Mouse (Mus musculus): Measurements from ENCODE around the gene P2ry2. TPM values are rescaled to one million over a fixed set of nuclear protein-coding genes. Genes with fewer than 3 reads are reported as not detected.

The P2ry2 gene
- polyA plus RNA-seq, 1 experiment from 2014 or later: 0.11 TPM

- Histone ChIP-seq H3K9ac (replicated peaks) (no peak overlapping the region), H3K4me2 (replicated peaks) (no peak overlapping the region), H3K9me3 (no peaks in the 10 kb centered on the region), H3K4me3 (no peak overlapping the region), H3K4me1 (peaks cover 9% of the 10 kb centered on the region), H3K36me3 (no peaks in the 10 kb centered on the region), H3K27me3 (peaks cover 9% of the 10 kb centered on the region; the same call in 1 of the 2 replicates), H3K27ac (replicated peaks) (no peak overlapping the region)
- no peak for ATAC-seq (replicated peaks)
- 41% methylated on average over 3 of the region's 3 CpGs for WGBS
Observed at GRCm38 (mm10) chr7:100972875-100973274, 39.8 kb downstream of the P2ry2 start.

- Histone ChIP-seq H3K9ac (replicated peaks) (no peak overlapping the region), H3K9me3 (no peaks in the 10 kb centered on the region), H3K36me3 (no peaks in the 10 kb centered on the region), H3K4me3 (no peak overlapping the region), H3K4me1 (peaks cover 2% of the 10 kb centered on the region), H3K27ac (replicated peaks) (no peak overlapping the region), H3K27me3 (peaks cover 5% of the 10 kb centered on the region; the same call in 1 of the 2 replicates), H3K4me2 (replicated peaks) (no peak overlapping the region)
- no peak for ATAC-seq (replicated peaks)
- WGBS: 81% methylated on average over 10 of the region's 10 CpGs
Observed at GRCm38 (mm10) chr7:100968874-100969659, 43.6 kb downstream of the P2ry2 start.

- no peaks in the 10 kb centered on the region for H3K9me3 ChIP-seq
- no peak overlapping the region for H3K27ac ChIP-seq (replicated peaks)
- ATAC-seq (replicated peaks): no peak
- no peak overlapping the region for H3K4me2 ChIP-seq (replicated peaks)
- H3K9ac ChIP-seq (replicated peaks): no peak overlapping the region
- H3K36me3 ChIP-seq: no peaks in the 10 kb centered on the region
- peaks cover 3% of the 10 kb centered on the region; the same call in 1 of the 2 replicates for H3K27me3 ChIP-seq
- 80% methylated on average over 6 of the region's 6 CpGs for WGBS
- no peak overlapping the region for H3K4me3 ChIP-seq
- no peaks in the 10 kb centered on the region for H3K4me1 ChIP-seq
Observed at GRCm38 (mm10) chr7:100968376-100968775, 44.3 kb downstream of the P2ry2 start.

GRCm38 (mm10) chr7:100967850-100968249 is 44.8 kb downstream of the P2ry2 start:
- H3K27me3 ChIP-seq: no peaks in the 10 kb centered on the region
- no peak for ATAC-seq (replicated peaks)
- H3K4me2 ChIP-seq (replicated peaks): no peak overlapping the region
- H3K4me1 ChIP-seq: no peaks in the 10 kb centered on the region
- no peak overlapping the region for H3K9ac ChIP-seq (replicated peaks)
- 82% methylated on average over 9 of the region's 9 CpGs for WGBS
- H3K27ac ChIP-seq (replicated peaks): no peak overlapping the region
- H3K36me3 ChIP-seq: no peaks in the 10 kb centered on the region
- no peaks in the 10 kb centered on the region for H3K9me3 ChIP-seq
- no peak overlapping the region for H3K4me3 ChIP-seq

- 72% methylated on average over 7 of the region's 7 CpGs for WGBS
Observed at GRCm38 (mm10) chr7:100966014-100966413, 46.7 kb downstream of the P2ry2 start.

GRCm38 (mm10) chr7:100965079-100965478 is 47.6 kb downstream of the P2ry2 start:
- H3K27ac ChIP-seq (replicated peaks): no peak overlapping the region
- H3K9ac ChIP-seq (replicated peaks): no peak overlapping the region
- WGBS: 33% methylated on average over 4 of the region's 4 CpGs
- H3K36me3 ChIP-seq: no peaks in the 10 kb centered on the region
- ATAC-seq (replicated peaks): peak; percentile 23; the same call in 1 of the 2 replicates
- H3K4me2 ChIP-seq (replicated peaks): no peak overlapping the region
- no peaks in the 10 kb centered on the region for H3K4me1 ChIP-seq
- no peaks in the 10 kb centered on the region for H3K27me3 ChIP-seq
- no peaks in the 10 kb centered on the region for H3K9me3 ChIP-seq
- no peak overlapping the region for H3K4me3 ChIP-seq

More at GRCm38 (mm10) chr7:100966014-100966413, 46.7 kb downstream of the P2ry2 start:
- Histone ChIP-seq H3K4me1 (no peaks in the 10 kb centered on the region), H3K36me3 (no peaks in the 10 kb centered on the region), H3K27ac (replicated peaks) (no peak overlapping the region), H3K9me3 (no peaks in the 10 kb centered on the region), H3K4me3 (no peak overlapping the region), H3K9ac (replicated peaks) (no peak overlapping the region), H3K27me3 (no peaks in the 10 kb centered on the region), H3K4me2 (replicated peaks) (no peak overlapping the region)
- ATAC-seq (replicated peaks): no peak

- Histone ChIP-seq H3K27ac (replicated peaks) (no peak overlapping the region), H3K4me1 (no peaks in the 10 kb centered on the region), H3K9me3 (no peaks in the 10 kb centered on the region), H3K4me2 (replicated peaks) (no peak overlapping the region), H3K4me3 (no peak overlapping the region), H3K36me3 (no peaks in the 10 kb centered on the region), H3K27me3 (no peaks in the 10 kb centered on the region), H3K9ac (replicated peaks) (no peak overlapping the region)
- no peak for ATAC-seq (replicated peaks)
- 59% methylated on average over 6 of the region's 6 CpGs for WGBS
Observed at GRCm38 (mm10) chr7:100964242-100964641, 48.4 kb downstream of the P2ry2 start.

- Histone ChIP-seq H3K4me1 (no peaks in the 10 kb centered on the region), H3K4me2 (replicated peaks) (no peak overlapping the region), H3K4me3 (no peak overlapping the region), H3K9me3 (no peaks in the 10 kb centered on the region), H3K27me3 (no peaks in the 10 kb centered on the region), H3K27ac (replicated peaks) (no peak overlapping the region), H3K36me3 (no peaks in the 10 kb centered on the region), H3K9ac (replicated peaks) (no peak overlapping the region)
- 62% methylated on average over 8 of the region's 8 CpGs for WGBS
- no peak for ATAC-seq (replicated peaks)
Observed at GRCm38 (mm10) chr7:100963381-100963780, 49.3 kb downstream of the P2ry2 start.

GRCm38 (mm10) chr7:100961146-100961545 is 51.5 kb downstream of the P2ry2 start:
- Histone ChIP-seq H3K4me3 (no peak overlapping the region), H3K27me3 (no peaks in the 10 kb centered on the region), H3K4me1 (no peaks in the 10 kb centered on the region), H3K27ac (replicated peaks) (no peak overlapping the region), H3K9ac (replicated peaks) (no peak overlapping the region), H3K4me2 (replicated peaks) (no peak overlapping the region), H3K36me3 (no peaks in the 10 kb centered on the region), H3K9me3 (no peaks in the 10 kb centered on the region)
- 75% methylated on average over 7 of the region's 7 CpGs for WGBS
- no peak for ATAC-seq (replicated peaks)

- no peaks in the 10 kb centered on the region for H3K36me3 ChIP-seq
- H3K4me1 ChIP-seq: no peaks in the 10 kb centered on the region
- H3K27me3 ChIP-seq: no peaks in the 10 kb centered on the region
- no peak overlapping the region for H3K4me3 ChIP-seq
- H3K4me2 ChIP-seq (replicated peaks): no peak overlapping the region
- H3K27ac ChIP-seq (replicated peaks): no peak overlapping the region
- 82% methylated on average over 2 of the region's 2 CpGs for WGBS
- H3K9me3 ChIP-seq: no peaks in the 10 kb centered on the region
- H3K9ac ChIP-seq (replicated peaks): no peak overlapping the region
- ATAC-seq (replicated peaks): no peak
Observed at GRCm38 (mm10) chr7:100960462-100960861, 52.2 kb downstream of the P2ry2 start.

- no peak overlapping the region for H3K27ac ChIP-seq (replicated peaks)
- no peaks in the 10 kb centered on the region for H3K36me3 ChIP-seq
- no peak overlapping the region for H3K4me3 ChIP-seq
- H3K9me3 ChIP-seq: no peaks in the 10 kb centered on the region
- no peaks in the 10 kb centered on the region for H3K27me3 ChIP-seq
- no peaks in the 10 kb centered on the region for H3K4me1 ChIP-seq
- H3K9ac ChIP-seq (replicated peaks): no peak overlapping the region
- no peak overlapping the region for H3K4me2 ChIP-seq (replicated peaks)
- no peak for ATAC-seq (replicated peaks)
- WGBS: 95% methylated on average over 2 of the region's 2 CpGs
Observed at GRCm38 (mm10) chr7:100958426-100958825, 54.2 kb downstream of the P2ry2 start.

GRCm38 (mm10) chr7:100952686-100953085 is 60.0 kb downstream of the P2ry2 start:
- WGBS: 88% methylated on average over 7 of the region's 7 CpGs
- Histone ChIP-seq H3K36me3 (no peaks in the 10 kb centered on the region), H3K27me3 (no peaks in the 10 kb centered on the region), H3K27ac (replicated peaks) (no peak overlapping the region), H3K4me3 (no peak overlapping the region), H3K9me3 (no peaks in the 10 kb centered on the region), H3K9ac (replicated peaks) (no peak overlapping the region), H3K4me1 (peaks cover 4% of the 10 kb centered on the region; the same call in 1 of the 2 replicates), H3K4me2 (replicated peaks) (no peak overlapping the region)
- ATAC-seq (replicated peaks): no peak

GRCm38 (mm10) chr7:100951903-100952302 is 60.8 kb downstream of the P2ry2 start:
- H3K27me3 ChIP-seq: no peaks in the 10 kb centered on the region
- H3K9me3 ChIP-seq: no peaks in the 10 kb centered on the region
- H3K27ac ChIP-seq (replicated peaks): no peak overlapping the region
- 56% methylated on average over 2 of the region's 2 CpGs for WGBS
- H3K36me3 ChIP-seq: no peaks in the 10 kb centered on the region
- ATAC-seq (replicated peaks): 0 out of 2 replicates have a peak, but pooled peaks have one; percentile 13
- H3K9ac ChIP-seq (replicated peaks): no peak overlapping the region
- no peak overlapping the region for H3K4me3 ChIP-seq
- peaks cover 4% of the 10 kb centered on the region; the same call in 1 of the 2 replicates for H3K4me1 ChIP-seq
- no peak overlapping the region for H3K4me2 ChIP-seq (replicated peaks)
